Mouse (Mus musculus) kidney, adult 8-10 months (tissue): Measurements from ENCODE around the gene Mog.

ENCODE experiments used
- DNase-seq, 2 experiments: peaks; one replicate each; pipeline ENCODE4 v3.0.0; 2022

Gene Mog

DNA sequence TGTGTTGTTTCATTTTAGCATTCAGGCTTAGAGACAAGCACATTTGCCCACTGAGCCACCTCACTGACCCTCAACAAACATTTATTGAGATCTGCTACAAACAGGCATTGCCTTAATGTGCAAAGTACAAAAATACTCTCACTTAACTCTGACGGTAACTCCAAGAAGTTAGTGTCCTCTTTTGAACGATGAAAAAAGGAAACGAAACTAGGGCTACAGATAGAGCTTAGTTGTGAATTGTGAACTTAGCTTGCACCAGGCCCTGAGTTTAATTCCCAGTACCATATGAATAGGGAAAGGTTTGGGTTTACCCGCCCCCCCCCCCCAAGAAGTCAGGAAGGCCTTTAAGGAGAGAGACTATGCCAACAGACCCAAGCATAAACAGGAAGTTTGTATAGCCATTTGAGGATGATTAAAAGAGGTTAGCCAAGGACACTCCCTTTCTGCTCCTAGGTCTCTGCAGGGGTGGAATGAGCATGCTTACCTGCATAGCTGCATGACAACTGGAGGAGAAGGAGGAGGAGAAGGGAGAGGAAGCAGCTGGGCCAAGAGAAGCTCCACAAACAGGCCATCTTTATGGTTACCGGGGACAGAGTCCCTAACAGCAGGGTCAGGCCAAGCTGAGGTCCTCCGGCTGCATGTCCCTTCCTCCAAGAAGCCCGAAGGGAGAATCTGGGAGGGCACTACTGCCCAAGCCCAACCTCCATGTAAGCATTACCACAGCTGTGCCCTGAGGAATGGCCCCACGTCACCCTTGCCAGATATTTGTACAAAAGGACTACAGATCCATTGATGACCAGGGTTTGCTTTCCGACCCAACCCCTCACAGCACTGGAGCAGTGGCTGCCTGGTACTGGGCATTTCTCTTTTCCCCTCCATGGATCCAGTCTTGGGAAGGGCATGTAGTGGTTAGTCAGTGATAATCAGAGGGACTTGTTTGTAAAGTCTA lies at the start of gene Mog:
TSS of gene Mog (minus strand) at position 771 of the 949 bp plus-strand sequence.
- DNase-seq: no peak

DNA sequence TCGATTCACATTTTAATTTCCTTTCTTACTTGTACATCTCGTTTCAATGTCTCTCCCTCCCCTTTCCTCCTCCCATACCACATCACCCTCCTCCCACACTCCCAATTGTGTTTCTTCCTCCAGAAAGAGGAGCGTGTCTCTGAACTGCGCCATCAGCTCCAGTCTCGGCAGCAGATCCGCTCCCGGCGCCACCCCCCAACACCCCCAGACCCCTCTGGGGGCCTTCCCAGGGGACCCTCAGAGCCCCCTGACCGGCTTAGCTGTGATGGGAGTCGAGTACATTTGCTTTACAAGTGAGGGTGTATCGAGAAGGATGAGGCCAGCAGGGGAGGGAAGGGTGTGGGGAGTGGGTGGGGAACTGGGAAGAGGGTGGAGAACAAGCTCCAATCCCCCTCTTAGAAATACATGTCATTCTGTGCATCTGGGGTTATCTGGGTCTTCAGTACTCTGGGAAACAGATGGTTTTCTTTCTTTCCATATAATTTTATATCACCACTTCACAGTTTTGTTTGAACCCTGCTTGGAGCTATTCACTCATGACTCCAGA lies 49.6 kb upstream of the Mog start:
- DNase-seq: no peak

DNA sequence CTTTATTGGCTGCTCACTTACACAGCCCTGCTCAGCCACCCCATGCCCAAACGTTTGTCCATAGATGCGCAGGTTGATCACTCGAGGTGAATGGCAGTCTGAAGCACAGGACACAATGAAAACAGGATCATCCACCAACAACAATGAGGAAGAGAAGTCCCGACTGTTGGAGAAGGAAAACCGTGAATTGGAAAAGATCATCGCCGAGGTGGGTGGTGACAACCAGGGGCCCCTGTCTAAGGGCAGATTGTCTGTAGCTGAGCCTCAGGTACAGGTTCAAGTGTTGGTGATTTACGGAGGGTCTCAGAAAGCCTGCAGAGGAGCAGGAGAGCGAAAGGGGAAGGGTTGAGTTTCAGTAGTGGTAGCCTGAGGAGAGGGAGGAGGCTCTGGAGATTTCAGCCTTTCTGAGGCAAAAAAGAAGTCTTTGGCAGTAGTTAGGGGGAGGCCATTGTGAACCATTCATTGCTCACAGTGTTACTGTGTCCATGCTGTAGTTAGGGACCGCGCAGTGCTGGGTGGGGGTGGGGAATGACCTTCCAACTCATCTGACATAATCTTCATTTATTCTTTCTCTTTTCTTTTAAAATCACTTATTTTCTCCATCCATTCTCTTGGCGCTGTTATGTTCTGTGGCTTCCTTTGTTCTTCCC lies 49.0 kb upstream of the Mog start:
- no peak for DNase-seq

DNA sequence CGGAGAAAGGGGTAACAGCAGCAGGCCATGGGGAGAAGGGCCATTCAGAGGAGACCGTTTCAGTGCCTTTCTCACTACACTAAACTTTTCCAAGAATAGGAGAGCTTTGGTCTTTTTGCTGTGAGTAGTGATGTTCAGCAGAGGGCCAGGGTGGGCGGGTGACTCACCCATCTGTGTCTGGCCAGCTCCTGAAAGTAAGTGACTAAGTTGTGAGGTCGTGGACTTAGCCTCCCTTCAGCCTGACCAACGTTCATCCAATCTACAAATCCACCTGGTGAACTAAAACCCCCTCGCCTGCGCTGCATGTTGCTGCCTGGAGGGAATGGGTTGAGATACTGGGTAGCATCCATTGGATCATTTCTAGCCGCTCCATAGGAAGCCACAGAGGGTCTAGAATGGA lies 46.9 kb upstream of the Mog start:
- no peak for DNase-seq

DNA sequence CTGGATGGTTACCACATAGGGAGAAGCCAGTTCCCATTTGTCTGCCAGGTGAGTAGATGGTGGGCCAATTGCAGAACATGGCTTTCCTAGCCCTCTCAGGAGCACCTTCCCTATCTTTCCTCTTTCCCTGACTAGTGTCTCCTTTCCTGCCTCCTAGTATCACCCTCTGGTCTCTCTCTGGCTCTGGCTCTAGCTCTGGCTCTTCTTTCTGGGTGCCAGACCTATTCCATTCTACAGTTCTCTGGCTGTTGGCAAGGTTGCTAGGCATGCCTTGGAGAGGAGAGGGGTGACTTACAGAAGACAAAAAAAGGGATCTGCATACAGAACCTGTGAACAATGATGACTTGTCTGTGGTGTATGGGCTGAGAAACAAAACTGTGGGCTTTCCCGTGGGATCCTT lies 44.7 kb upstream of the Mog start:
- no peak for DNase-seq

DNA sequence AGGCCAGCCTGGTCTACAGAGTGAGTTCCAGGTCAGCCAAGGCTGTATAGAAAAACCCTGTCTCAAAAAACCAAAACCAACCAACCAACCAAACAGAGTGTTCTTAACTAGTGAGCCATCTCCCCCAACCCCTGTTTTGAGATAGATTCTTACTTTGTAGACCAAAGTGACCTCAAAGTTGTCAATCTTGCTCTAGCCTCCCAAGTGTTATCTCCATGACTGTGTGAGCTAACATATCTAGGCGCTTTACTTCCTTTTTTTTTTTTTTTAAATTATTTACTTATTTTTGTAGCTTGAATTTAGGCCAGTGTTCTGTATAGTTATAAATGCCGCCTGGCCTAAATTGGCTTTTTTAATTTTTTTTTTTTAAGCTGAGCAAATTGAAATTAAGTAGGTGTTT lies 42.8 kb upstream of the Mog start:
- DNase-seq: no peak

GRCm38 (mm10) chr17:37063686-37064495 lies 40.7 kb upstream of the Mog start:
- DNase-seq: no peak

- DNase-seq: no peak
Observed at GRCm38 (mm10) chr17:37063063-37063462, 39.9 kb upstream of the Mog start.

DNA sequence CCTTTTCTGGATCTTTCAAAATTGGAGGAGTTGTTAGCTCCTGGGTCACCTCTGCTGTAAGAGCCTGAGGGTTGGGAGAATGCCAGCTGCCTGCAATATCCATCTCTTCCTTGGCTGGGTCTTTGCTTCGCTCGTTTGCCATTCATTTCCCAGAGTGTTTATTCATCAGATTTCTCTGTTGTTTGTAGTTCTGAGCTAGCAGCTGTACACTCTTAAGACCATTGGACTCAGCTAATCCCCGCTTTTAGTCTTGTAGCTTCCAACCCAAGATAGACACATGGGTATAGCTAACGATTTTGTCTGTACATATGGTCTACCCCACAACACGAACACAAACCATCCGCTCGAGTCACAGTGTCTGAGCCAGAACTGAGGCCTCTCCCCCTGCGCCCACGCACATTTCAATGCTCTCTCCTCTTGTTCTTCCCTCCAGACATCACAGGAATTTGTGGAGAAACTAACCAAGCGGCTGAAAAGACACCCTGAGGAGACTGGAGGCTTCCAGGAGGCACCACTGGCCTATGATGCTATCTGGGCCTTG lies 39.0 kb upstream of the Mog start:
- no peak for DNase-seq

DNA sequence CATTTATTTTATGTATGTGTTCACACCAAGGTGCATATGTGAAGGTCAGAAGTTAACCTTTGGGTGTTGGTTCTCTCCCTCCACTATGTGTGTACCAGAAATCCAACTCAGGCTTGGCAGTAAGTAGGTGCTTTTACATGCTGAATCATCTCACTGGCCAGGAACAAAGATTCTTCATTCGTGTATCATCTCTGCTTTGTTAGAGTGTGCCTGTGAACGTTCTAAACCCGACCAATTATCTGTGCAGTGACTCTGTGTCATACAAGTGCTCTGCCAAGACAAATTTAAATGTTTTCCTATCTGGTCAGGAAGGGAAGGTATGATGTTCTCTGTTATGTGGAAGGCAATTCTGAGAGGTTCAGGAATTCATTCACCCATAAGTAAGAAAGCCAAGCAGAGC lies 38.2 kb upstream of the Mog start:
- DNase-seq: no peak

- no peak for DNase-seq
Observed at GRCm38 (mm10) chr17:37056957-37057356, 33.8 kb upstream of the Mog start.

- no peak for DNase-seq
Observed at GRCm38 (mm10) chr17:37051745-37052144, 28.5 kb upstream of the Mog start.

DNA sequence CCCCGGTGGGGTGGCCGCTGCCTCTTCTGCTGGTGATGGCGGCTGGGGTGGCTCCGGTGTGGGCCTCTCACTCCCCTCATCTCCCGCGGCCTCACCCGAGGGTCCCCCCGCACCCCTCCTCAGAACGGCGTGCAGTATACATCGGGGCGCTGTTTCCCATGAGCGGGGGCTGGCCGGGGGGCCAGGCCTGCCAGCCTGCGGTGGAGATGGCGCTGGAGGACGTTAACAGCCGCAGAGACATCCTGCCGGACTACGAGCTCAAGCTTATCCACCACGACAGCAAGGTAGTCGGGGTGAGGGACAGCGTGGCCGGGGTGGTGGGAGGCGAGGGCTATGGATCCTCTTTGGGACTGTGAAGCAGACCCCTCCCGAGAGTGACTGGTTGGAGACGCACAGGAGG lies 27.7 kb upstream of the Mog start:
- no peak for DNase-seq

DNA sequence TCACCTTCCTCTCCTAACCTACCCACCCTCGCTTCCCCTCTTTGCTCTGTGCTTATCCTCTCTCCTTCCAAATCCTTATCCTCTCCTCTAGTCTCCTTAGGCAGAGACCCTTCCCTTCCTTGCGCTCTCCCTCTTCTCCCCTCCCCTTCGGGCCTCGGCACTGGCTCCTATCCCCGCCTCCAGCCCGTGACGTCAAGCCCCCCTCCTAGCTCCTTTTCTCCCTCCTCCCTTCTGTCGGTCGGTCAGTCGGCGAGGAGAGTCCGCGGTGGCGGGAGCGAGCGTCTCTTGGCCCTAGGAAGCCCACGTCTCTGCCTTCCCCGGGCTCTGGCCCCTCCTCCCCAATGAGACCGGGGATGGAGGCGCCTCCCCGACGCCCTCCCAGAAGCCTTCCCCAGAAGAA lies 27.2 kb upstream of the Mog start:
- DNase-seq: peak; percentile 65 to 70

DNA sequence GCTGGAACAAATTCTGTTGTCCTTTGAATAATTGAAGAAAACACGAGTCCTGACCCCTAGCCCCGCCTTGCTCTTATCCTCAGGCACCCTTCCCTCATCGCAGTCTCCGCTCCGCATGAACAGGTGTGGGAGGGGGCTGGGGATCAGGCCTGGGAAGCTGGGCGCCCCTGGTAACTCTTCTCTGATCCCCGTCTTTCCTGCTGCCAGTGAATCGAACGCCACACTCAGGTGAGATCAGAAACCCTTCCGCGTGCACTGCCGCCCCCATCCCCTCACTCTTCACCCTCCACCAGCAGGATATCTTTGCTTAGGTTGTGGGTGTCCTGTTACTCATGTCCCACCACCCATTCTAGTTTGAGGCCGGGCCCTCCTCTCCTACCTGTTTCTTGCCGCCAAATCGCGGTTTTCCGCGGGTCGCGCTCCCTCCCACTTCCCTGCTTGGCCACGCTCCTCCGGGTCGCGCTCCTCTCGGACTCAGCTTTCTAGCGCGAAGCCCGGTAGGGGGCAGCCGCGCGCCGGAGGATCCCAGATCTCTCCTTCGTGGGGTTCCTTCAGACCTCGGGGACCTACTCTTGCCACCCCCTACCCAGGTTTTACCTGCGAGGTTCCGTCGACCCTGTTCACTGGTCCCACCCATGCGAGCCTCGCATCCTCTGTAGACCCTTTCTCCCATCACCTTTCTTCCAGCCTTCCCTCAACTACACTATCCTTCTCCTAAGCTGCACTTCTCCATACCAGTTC lies 26.5 kb upstream of the Mog start:
- peak; percentile 32 to 57 for DNase-seq

- no peak for DNase-seq
Observed at GRCm38 (mm10) chr17:37048383-37048782, 25.2 kb upstream of the Mog start.

- peak in 1 of 2 experiments; percentile 9 for DNase-seq
Observed at GRCm38 (mm10) chr17:37047981-37048380, 24.8 kb upstream of the Mog start.

DNA sequence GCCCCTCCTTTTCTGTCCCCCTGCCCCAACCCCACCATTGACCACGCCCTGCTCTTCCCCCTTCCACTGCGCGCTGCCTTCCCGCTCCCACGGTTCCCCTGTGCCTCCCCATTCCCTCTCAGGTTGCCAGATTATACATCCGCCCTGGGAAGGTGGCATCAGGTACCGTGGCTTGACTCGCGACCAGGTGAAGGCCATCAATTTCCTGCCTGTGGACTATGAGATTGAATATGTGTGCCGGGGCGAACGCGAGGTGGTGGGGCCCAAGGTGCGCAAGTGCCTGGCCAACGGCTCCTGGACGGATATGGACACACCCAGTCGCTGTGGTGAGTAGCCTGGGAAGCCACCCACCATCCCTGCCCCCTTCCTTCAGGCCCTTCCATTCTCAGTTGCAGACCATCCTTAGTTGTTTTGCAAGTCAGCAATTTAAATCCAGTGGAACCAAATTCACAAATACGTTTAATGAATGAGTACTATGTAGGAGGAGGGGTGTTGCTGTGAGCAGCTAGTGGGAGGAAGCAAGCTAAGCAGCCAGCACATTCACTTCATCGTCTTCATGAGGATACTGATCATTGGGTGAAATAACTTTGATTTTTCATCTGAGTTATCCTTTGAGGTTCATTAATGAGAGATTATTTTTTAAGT lies 24.3 kb upstream of the Mog start:
- peak in 1 of 2 experiments; percentile 2 for DNase-seq

DNA sequence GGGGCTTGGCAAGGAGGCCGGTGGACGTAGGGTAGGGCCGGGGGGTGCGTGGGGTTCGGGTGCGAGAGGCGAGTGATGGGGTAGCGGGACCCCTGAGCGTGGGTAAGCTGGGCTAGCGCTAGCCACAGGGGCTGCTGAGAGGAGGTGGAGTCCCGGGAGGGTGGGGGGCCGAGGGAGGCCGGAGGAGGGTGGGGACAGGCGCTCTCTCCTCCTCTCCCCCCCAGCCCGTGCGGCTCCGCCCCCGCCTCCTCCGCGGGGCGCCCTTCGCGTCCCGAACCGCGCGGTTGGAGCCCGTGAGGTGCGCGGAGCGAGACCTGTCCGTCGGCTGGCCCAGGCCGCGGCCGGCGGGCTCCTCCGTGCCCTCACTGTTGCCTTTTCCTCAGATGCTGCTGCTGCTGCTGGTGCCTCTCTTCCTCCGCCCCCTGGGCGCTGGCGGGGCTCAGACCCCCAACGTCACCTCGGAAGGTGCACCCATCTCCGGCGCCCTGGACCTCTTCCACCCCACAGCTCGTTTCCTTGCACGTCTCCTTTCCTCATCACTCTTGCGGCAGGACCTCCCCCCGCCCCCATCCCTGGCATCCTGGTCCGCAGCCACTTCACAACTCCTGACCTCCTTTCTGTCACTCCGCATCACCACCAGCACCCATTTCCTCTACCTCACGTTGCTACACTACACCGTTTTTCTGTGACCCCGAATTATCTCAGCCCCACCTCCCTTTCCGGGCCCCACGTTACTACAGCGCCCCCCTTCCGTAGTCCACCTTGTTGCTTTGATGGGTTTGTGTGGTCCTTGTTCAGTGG lies 23.3 kb upstream of the Mog start:
- peak; percentile 23 to 26 for DNase-seq

GRCm38 (mm10) chr17:37045611-37046311 lies 22.6 kb upstream of the Mog start, which contains the start of gene Gabbr1:
Gene Gabbr1 (plus strand): TSS chr17:37045966.
- DNase-seq: peak; percentile 65 to 67
